Mouse (Mus musculus) ES-Bruce4 (cell line): ENCODE data around the gene Prr23a1. TPM values are rescaled to one million over a fixed set of nuclear protein-coding genes. Genes with fewer than 3 reads are reported as not detected.

Source experiments
- H3K27ac ChIP-seq: 2 replicates; pipeline ENCODE4 v1.5.1; 2012; ENCODE audit warnings: low read length, inconsistent platforms; ENCODE audit not compliant: insufficient read depth
- H3K27me3 ChIP-seq: 2 replicates; pipeline ENCODE4 v1.6.1; 2012; ENCODE audit warnings: mild to moderate bottlenecking, low read length, inconsistent platforms; ENCODE audit not compliant: control insufficient read depth, poor library complexity, insufficient read depth, severe bottlenecking
- H3K36me3 ChIP-seq: 2 replicates; pipeline ENCODE4 v1.6.1; 2012; ENCODE audit warnings: inconsistent platforms, mild to moderate bottlenecking, low read length, moderate library complexity; ENCODE audit not compliant: control insufficient read depth, poor library complexity, insufficient read depth, severe bottlenecking
- H3K4me1 ChIP-seq: one replicate; pipeline ENCODE4 v1.8.1; 2011; ENCODE audit warnings: low read length; ENCODE audit not compliant: control insufficient read depth, insufficient read depth
- H3K4me3 ChIP-seq: 2 replicates; pipeline ENCODE4 v1.5.1; 2011; ENCODE audit warnings: low read depth, mild to moderate bottlenecking, low read length
- H3K9ac ChIP-seq: 2 replicates; pipeline ENCODE4 v1.6.1; 2012; ENCODE audit warnings: low read depth, mild to moderate bottlenecking, inconsistent platforms; ENCODE audit not compliant: poor library complexity, severe bottlenecking
- H3K9me3 ChIP-seq: replicated peaks from 2 replicates; pipeline ENCODE4 v1.6.1; 2012; ENCODE audit warnings: mild to moderate bottlenecking, low read length, inconsistent platforms; ENCODE audit not compliant: control insufficient read depth, poor library complexity, insufficient read depth, severe bottlenecking
- CTCF ChIP-seq: IDR thresholded peaks from one replicate; pipeline ENCODE4 v1.8.1; 2011; ENCODE audit warnings: low read depth, low read length
- EP300 ChIP-seq: IDR thresholded peaks from 2 replicates; pipeline ENCODE4 v1.6.1; 2011; ENCODE audit warnings: low read depth, low read length; ENCODE audit not compliant: insufficient read depth
- POLR2A ChIP-seq: IDR thresholded peaks from one replicate; pipeline ENCODE4 v1.8.1; 2011; ENCODE audit warnings: low read length; ENCODE audit not compliant: insufficient read depth
- polyA plus RNA-seq: library from polyadenylated mRNA; stranded (reverse); fragments of >200 nt; gene quantifications from 2 replicates; pipeline ENCODE4 v1.2.4, GENCODE M21; 2011; ENCODE audit warnings: low read depth; ENCODE audit not compliant: missing spikeins, insufficient read depth, insufficient read length

The Prr23a1 gene
- polyA plus RNA-seq, 1 experiment, result 1.8 TPM

GRCm38 (mm10) chr9:98816066-98816465 is 26.2 kb upstream of the Prr23a1 start:
- H3K9me3 ChIP-seq, result no peaks in the 10 kb centered on the region

GRCm38 (mm10) chr9:98817592-98817991 is 24.7 kb upstream of the Prr23a1 start:
- H3K27ac ChIP-seq, result no peak overlapping the region
- no peaks in the 10 kb centered on the region for H3K27me3 ChIP-seq
- H3K4me1 ChIP-seq, result no peaks in the 10 kb centered on the region
- TF ChIP-seq EP300, result no peak
- TF ChIP-seq POLR2A, result no peak
- no peak for TF ChIP-seq CTCF
- no peak overlapping the region for H3K9ac ChIP-seq
- no peaks in the 10 kb centered on the region for H3K36me3 ChIP-seq
- H3K9me3 ChIP-seq, result no peaks in the 10 kb centered on the region
- H3K4me3 ChIP-seq, result no peak overlapping the region

More at GRCm38 (mm10) chr9:98816066-98816465, 26.2 kb upstream of the Prr23a1 start:
- H3K4me1 ChIP-seq, result no peaks in the 10 kb centered on the region
- H3K27ac ChIP-seq, result no peak overlapping the region
- no peak overlapping the region for H3K9ac ChIP-seq
- no peak for TF ChIP-seq EP300
- TF ChIP-seq CTCF, result no peak
- no peak for TF ChIP-seq POLR2A
- H3K27me3 ChIP-seq, result no peaks in the 10 kb centered on the region; the same call in 1 of the 2 replicates
- no peak overlapping the region for H3K4me3 ChIP-seq
- H3K36me3 ChIP-seq, result no peaks in the 10 kb centered on the region

DNA sequence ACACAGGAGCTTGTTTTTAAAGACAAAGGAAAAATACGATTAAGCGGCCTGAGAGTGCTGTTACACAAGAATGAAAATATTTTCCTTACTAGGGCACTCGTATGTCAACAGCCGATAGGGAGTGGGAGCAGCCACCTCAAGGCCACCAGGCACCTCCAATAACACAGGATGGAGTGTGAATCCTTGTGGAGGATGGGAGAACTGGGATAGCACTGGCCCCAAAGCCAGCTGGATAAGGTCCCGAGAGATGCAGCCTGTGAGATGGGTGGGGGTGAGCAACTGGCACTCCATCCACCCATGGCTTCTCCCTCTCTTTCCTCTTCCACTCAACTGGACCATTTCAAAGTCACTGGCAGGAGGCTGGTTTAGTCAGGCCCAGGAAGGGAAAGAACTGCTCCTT is 23.3 kb upstream of the Prr23a1 start:
- Histone ChIP-seq H3K27ac (no peak overlapping the region), H3K27me3 (no peaks in the 10 kb centered on the region), H3K9ac (no peak overlapping the region), H3K9me3 (no peaks in the 10 kb centered on the region), H3K4me3 (no peak overlapping the region), H3K36me3 (no peaks in the 10 kb centered on the region), H3K4me1 (no peaks in the 10 kb centered on the region)
- TF ChIP-seq CTCF, result no peak

- Histone ChIP-seq H3K27me3 (no peaks in the 10 kb centered on the region), H3K27ac (no peak overlapping the region), H3K36me3 (no peaks in the 10 kb centered on the region), H3K9ac (no peak overlapping the region), H3K9me3 (no peaks in the 10 kb centered on the region), H3K4me1 (no peaks in the 10 kb centered on the region), H3K4me3 (no peak overlapping the region)
- TF ChIP-seq CTCF (no peak), POLR2A (no peak), EP300 (no peak)
Observed at GRCm38 (mm10) chr9:98819481-98819880, 22.8 kb upstream of the Prr23a1 start.

DNA sequence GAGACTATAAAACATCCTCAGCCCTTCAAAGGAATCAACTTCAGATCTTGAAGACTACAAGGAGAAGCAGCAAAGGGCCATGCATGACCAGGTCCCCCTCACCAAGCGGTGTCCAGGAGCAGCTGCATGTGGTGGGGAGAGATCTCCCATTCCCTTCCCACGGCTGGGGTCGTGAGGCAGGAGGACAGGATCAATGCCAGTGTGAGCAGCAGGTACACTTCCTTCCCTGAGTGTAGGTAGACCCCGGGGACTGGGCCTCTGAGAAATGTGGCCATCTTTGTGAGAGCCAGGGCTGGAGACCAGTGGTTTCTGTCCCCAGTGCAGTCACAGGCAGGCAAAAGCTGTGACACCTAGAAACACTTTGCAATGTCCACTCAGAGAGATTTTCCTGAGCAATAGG is 21.8 kb upstream of the Prr23a1 start:
- Histone ChIP-seq H3K27ac (no peak overlapping the region), H3K36me3 (no peaks in the 10 kb centered on the region), H3K9ac (no peak overlapping the region), H3K9me3 (no peaks in the 10 kb centered on the region), H3K4me3 (no peak overlapping the region), H3K4me1 (no peaks in the 10 kb centered on the region), H3K27me3 (no peaks in the 10 kb centered on the region)
- TF ChIP-seq POLR2A (no peak), CTCF (no peak), EP300 (no peak)

GRCm38 (mm10) chr9:98821067-98821466 is 21.2 kb upstream of the Prr23a1 start:
- Histone ChIP-seq H3K27ac (no peak overlapping the region), H3K9ac (no peak overlapping the region), H3K27me3 (no peaks in the 10 kb centered on the region), H3K9me3 (no peaks in the 10 kb centered on the region), H3K36me3 (no peaks in the 10 kb centered on the region), H3K4me1 (no peaks in the 10 kb centered on the region), H3K4me3 (no peak overlapping the region)
- TF ChIP-seq EP300 (no peak), POLR2A (no peak), CTCF (no peak)
